Mouse (Mus musculus) c-Kit-positive CD71-positive TER-119-positive erythroid progenitor cells, embryonic 14.5 days (primary cell): Measurements from ENCODE around the gene Naxe.

Experiments used
- DNase-seq: peaks from one replicate; pipeline ENCODE4 v3.0.0-alpha.2; 2013; ENCODE audit warnings: low spot score

Naxe gene

DNA sequence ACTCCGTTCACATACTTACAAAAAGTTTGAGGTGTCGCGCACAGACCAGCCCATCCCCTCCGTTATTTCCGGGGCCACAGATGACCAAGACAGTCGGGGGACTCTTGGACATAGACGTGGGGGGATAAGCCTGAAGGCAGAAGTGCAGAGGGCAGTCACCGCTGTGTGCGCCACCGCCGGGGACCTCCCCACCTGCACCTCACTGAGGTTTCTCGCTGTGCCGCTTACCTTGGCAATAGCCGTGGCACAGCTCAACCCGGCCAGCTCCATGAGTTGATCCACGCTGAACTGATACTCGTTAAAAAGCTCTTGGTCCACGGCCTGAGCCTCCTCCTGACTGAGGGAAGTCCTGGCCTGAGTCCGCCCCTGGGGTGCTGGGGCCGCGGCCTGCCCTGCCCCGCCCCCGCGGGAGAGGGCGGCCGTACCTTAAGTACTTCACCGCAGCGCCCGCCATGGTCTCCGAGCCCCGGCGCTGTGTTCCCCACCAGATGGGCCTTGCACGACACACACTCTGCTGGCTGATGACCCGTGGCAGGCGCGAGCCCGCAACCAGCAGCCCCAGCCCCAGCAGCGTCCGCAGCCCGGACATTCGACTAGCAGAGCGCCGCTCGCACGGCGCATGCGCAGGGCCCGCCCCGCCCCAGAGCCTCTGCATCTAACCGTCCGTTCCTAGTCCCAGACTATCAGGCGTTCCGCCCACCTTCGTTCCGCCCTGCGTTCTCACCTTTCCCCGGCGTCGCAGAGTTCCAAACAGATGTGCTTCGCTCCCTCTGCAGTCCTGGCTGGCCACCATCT, at the start of gene Naxe:
Gene Naxe, minus strand, starts transcription at position 594 of the 795 bp plus-strand sequence.
- peak; percentile 87 for DNase-seq

DNA sequence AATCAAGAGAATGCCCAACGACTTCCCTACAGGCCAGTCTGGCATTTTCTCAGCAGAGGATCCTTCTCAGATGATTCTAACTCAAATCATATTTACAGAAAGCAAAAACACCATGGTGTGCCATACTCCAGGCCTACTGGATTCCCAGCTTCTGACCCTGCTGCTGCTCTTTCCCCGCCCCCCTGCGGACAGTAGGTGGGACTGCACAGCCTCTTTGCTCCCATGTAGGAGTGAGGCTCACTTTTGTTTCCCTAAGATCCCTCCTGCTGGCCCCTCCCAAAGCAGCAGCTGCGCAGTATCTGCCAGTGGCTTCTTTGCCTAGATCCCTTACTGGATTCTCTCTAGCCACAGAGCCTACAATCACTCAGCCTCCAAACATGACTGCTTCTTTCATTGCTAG, 47.8 kb upstream of the Naxe start:
- no peak for DNase-seq

DNA sequence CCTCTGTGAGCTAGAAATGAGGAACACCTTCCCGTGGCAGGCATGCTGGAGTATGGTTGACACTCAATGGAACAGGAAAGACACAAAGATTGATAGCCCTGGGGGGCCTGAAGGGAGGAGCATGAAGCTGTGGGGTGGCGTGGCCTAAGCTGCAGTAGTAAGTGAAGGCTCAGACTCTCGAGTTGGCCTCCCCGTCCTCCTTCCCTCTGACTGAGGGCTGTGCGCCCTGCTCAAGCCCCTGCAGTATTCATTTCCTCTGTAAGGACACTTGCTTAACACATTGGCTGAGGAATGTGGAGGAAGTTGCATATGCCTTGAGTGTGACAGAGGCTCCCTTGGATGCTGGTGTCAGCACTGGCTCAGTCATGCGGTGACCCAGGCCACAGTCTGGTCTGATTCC, 44.3 kb upstream of the Naxe start:
- no peak for DNase-seq

DNA sequence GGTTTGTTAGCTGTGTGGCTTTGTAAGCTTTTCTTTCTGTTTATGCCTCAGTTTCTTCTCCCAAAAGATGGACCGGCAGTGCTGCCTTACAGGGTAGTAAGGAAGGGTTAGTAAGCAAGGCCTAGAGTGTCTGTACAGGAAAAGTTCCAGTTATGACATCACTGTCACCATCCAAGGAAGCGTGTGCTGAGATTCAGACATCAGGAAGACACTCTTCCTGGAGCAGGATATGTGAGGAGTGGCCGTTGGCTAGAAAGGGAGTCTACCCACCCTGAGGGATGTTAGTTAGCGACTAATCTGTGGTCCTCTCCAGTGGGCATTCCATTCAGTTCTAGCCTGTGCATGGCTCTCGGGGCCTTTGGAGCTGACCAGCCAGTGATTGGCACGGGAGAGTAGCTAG, 43.9 kb upstream of the Naxe start:
- DNase-seq, result no peak

DNA sequence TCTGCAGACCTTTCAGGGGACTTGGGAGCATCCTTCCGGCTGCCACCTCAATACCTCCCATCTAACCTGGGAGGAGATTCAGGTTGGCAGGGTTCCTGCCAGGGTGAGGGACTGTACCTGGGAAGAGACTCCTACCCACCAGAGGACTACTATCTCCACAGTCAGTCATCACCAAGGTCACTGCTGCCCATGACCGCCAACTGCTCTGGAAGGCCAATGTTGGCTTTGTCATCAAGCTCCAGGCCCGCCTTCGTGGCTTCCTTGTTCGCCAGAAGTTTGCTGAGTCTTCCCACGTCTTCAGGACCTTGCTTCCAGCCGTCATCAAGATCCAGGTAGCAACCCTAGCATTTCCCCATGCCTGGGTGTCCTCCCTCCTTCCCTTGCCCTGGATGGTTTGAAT, 43.4 kb upstream of the Naxe start:
- DNase-seq, result no peak

DNA sequence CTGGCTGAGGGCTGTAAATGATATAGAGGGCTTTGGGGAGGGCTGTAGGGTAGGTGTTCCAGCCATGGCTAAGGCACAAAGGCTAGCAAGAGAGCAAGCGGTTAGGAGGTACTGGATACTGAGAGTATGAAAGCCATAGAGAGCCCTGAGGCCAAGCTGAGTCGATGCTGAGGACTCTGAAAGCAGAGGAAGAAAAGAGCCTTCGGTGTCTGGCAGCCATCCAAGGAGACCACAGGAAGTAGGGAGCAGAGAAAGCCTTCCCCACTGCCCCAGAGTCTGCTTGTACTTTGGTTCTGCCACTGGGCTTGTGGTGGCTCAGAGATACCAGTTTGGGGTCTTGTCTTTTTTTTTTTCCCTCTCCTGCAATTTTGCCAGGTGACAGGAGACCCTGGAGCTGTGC, 42.0 kb upstream of the Naxe start:
- no peak for DNase-seq

DNA sequence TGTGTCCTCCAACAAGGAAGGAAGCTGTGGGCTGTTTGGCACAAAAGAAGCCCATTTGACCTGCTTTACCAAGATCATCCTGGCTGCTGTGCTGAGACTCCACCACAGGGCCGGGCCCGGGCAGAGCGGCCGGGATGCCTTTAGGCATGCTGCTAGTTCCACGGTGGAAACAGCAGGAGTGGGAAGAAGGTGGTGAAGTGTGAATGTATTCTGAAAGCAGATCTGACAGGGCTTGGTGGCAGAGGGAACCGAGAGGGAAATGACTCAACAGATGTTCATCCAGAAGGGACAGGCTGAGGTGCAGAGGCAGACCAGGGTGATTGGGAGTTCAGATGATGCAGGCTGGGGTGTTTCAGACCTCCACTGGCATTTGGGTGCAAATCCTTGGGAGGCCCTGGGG, 39.4 kb upstream of the Naxe start:
- no peak for DNase-seq

DNA sequence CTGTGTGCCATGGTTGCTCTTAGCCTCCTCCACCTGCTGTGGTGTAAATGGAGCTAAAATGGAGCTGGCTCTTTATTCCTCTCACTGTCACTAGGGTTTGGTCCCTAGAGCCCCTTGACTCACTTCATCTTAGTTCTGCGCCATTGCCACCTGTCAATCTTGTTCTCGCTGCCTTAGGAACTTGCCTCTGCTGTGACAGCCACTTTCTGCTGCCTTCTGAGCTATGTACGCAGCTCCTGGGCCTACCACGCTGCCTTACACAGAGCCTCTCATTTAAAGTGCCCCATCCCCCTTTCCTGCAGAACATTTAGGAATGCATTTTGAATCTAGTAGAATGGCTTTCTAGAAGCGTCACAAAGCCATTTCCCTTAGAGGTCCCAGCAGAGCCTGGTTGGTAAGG, 35.8 kb upstream of the Naxe start:
- DNase-seq, result no peak

DNA sequence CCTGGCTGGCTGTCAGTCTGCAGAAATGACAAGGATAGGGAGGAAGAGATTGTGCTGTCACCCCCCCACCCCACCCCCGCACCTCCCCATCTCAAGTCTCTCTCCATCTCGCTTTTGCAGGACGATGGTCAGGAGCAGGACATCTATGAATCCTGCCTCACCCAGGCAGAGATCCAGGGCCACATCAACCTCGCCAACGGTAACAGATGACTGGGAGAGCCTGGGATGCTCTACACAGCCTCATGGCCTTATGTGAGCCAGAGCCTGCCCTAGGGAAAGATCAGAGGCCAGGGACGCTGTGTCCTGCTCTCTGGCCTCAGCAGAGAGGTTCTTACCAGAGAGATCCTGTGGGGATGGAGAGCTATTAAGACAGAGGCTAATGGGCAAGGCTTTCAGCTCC, 32.3 kb upstream of the Naxe start:
- no peak for DNase-seq

DNA sequence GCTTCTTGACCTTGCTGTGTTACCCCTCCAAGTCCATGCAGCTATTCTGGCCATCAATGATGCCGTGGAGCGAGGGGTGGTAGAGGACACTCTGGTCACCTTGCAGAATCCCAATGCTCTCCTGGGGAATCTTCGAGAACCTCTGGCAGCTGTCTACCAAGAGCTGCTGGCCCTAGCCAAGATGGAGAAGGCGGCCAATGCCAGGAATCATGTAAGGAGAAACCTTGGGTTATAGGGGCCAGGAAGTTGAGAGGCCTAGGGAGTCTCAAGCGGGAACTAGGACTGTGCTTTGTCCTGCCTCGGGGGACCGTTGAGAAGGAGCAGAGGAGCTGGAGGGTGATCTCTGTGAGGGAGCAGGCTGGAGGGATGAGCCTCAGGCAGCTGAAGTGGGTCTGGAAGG, 31.8 kb upstream of the Naxe start:
- DNase-seq, result no peak

DNA sequence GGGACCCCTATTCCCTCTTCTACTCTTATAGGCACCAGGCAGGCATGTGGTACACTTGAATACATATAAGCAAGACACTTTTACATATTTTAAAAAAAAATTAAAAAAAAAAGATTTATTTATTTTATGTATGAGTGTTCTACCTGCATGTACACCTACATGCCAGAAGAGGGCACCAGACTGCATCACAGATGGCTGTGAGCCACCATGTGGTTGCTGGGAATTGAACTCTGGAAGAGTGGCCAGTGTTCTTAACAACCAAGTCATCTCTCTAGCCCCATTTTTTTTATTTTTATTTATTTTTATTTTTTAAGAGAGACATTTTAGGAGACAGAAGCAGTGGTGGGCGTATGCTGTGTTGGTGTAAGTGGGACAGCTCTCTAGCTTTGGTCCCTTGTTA, 29.4 kb upstream of the Naxe start:
- DNase-seq, result no peak

DNA sequence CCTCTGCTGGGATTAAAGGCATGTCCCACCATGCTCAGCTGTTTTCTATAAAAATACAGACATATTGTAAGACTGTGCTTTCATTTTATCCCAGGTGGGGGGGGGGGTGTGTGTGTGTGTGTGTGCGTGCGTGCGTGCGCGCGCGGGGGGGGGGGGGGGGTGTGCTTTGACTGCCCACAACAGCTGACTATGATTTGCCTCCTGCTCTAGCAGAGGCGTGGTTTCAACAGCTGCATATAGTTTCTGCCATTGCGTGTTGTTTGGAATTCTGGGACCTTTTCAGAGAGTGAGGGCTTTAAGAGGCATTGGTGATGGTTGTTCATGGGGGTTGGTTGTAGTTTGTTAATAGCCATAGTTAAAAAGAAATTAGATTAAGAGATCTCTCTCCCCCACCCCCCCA, 27.2 kb upstream of the Naxe start:
- DNase-seq, result no peak

DNA sequence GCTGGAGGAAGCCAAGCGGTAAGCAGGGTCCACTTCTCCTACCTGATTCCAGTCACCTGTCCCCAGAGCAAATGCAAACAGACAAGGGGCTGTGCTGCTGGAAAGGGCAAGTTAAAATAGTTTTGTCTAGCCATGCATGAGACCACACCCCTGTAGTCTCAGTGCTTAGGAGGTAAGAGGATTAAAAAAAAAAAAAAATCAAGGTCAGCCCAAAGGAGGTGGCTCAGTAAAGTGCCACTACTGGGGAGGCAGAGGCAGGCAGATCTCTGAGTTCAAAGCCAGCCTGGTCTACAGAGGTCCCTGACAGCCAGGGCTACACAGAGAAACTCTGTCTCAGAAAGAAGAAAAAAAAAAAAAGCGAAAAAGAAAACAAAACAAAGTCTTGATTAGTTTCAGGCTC, 25.7 kb upstream of the Naxe start:
- DNase-seq, result no peak

DNA sequence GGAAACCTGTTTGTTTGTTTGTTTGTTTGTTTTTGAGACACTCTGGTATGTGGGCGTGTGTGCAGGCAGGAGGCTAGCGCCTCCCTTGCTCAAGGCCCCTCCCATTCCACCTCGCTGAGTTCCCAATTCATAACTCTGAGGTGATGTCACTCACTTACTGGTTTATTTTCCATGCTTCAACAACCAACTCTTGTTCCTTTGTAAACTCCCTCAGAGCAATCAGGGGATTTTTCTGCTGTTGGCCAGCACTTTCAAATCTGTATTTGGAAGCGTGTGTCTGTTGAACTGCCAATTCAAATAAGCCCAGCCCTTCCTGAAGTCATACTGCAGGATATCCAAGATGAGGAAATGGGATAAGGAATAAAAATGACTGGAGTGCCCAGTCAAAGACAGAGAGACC, 24.4 kb upstream of the Naxe start:
- DNase-seq, result peak; percentile 40

DNA sequence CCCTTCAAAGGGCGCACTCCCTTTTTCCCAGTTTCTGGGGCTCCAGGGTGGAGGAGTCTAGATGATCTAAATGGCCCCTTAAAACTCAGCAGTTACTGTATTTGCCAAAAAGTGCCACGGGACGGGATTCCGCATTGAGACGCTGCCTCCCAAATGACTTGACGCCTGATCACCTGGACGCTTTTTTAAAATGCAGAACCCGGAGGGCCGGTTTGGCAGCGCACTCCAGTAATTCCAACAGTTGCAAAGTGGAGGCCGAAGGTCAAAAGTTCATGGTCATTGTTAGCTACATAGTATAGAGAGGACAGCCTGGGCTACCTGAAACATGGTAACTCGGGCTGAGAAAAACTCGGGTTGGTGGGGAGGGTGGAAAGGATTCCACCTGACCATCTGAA, 23.9 kb upstream of the Naxe start:
- no peak for DNase-seq

DNA sequence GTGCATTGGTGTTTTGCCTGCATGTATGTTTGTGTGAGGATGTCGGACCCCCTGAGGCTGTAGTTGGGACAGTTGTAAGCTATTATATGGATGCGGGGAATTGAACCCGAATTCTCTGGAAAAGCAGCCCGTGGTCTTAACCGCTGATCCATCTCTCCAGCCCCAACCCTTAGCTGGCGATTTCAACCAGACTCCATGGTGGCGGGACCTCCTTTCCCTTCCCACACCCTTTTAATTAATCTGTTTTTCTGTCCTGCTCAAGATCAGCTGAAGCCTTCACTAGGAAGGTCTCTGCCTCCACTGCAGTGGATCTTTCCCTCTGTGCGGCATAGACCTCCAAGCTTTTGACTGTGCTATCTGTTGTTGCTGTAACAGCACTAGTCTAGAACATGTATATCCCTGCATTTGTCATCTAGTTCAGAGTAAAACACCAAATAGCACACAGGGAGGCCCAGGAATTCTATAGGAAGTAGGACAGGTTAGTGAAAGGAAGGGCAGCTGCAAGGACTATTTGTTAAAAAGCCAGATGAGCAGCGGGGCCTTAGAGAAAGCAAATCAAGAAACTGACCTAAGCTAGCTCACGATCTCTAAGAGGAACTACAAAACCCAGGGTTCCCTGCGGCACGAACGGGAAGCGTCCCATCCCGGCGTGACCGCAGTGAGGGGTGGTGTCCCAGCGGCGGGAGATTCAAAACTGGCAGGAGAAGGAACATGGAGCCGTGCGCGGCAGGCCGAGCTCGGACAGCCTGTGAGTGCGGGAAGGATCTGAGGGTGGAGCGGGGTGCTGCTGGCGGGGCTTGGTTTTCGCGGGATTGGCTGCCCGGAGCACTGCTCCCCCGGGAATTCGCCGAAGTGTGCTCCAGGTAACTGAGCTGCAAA, 23.3 kb upstream of the Naxe start, which contains the start of gene Iqgap3:
Gene Iqgap3, plus strand, starts transcription at position 627 of the 879 bp plus-strand sequence.
- DNase-seq, result peak; percentile 71

DNA sequence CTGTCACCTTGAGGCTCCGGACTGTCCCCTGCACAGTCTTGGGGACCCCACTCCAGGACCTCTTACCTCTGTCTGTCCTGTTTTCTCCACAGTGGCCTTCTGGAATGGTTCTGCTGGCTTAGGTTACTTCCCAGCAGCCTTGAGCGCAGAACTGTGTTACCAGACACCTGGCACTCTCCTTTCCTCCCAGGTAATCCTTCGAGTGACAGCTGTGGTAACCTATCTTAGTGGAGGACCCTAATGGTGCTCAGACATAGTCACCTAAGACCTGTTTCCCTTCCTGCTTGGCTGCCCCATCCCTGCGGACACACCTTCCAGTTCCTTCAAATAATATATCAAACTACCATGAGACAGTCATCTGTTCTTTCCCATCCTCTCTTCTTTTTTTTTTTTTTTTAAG, 19.9 kb upstream of the Naxe start, which contains the start of gene Ttc24:
Gene Ttc24, minus strand, starts transcription at position 101 of the 400 bp plus-strand sequence.
- no peak for DNase-seq

DNA sequence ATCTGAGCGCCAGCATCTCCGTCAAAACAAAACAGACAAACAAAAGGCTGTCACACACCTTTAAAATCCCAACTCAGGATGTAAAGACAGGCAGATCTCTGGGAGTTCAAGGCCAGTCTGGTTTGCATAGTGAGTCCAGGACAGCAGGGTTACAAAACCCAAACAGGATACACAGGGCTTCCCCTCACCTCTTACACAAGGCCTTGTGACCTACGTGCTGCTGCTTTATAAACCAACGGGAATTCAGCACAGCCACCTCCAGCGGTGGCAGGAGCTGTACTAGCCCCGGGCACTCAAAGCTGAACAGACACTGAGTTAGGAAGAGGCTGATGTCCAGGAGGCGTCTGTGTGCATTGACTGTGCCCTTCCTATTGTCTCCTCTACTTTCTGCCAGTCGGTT, 19.1 kb upstream of the Naxe start:
- DNase-seq, result no peak

DNA sequence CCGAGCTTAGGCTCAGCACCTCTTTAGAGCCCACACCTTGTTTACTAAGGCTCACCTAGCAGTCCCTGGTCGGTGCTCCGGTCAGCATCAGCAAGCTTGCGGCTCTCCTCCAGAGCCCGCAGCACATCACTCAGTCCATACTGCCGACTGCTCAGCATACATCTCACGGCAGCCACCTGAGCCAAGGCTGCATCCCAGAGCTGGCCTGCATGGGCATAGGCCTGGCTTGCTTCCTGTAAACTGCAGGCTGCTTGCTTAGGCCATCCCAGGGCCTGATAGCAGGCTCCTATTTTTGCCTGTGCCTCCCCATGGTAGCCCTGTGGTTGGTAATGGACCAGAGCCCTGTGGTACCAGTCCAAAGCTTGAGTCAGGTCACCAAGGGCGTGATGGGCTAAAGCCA, 16.5 kb upstream of the Naxe start:
- no peak for DNase-seq

DNA sequence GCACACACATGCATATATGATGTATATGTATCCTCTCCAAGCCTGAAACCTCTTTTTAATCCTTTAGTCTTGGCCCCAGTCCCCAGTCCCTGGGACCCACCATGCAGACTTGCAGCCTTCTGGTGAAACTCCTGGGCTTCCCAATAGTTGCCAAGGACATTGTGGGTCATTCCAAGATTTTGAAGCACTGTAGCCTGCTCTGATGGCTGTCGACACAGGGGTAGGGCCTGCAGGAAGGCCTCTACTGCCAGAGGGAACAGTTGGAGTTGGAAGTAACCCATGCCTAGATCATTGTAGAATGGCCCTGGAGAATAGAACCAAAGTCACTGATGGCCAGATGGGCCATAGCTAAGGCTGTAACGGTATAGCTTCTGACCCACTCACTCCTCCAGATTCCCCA, 16.1 kb upstream of the Naxe start:
- no peak for DNase-seq

DNA sequence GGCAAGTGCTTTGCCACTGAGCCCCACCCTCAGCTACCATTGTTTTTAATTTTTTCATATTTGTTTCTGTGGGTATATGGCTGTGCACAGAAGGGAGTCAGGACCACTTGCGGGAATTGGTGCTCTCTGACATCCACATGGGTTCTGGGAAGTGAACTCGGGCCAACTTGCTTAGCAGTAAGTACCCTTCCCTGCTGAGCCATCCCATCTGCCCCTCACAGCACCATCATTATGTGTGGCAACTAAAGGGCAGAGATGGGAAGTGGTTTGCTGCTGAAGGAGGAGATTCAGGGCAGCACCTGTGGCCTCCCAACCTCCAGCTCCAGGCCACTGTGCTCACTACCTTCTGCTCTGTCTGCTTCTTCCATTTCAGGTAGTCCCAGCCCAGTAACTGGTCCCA, 15.3 kb upstream of the Naxe start:
- no peak for DNase-seq

DNA sequence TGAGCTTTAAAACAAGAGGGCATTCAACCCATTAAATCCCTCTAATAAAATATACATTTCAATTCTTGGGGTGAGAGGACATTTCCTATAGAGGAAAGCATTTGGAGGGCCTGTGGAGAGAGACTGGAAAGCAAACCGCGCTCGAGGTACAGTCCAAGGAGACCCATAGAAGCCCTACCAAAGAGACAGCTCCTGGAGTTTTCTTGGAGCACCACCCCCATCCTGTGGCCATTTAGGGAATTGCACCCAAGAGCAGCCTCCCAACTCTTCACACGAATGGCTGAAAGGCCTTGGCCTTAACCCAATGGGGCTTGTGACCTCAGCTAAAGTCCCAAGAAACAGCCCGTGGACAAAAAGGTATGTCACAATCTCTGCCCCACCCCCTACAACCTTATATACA, 13.5 kb upstream of the Naxe start:
- peak; percentile 74 for DNase-seq

DNA sequence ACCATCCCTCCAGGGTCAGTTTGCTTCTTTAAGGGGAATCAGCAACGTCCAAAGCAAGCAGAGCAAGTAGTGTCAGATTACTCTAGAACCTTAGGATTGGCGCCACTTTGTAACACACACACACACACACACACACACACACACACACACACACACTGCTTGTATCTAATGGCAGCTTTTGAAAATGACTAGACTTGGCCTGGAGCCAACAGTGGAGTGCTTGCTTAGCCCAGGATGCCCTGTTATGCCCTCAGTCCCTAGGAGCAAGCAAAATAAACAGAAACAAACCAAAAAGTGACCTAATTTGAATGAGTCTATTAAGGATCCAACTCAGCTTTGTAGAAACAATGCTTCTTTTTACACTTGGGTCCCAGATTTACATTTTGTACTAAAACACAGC, 10.1 kb upstream of the Naxe start:
- DNase-seq, result no peak
